Comparison of ENCODE assay signal across 16 mouse cellular contexts in the genomic region with DNA sequence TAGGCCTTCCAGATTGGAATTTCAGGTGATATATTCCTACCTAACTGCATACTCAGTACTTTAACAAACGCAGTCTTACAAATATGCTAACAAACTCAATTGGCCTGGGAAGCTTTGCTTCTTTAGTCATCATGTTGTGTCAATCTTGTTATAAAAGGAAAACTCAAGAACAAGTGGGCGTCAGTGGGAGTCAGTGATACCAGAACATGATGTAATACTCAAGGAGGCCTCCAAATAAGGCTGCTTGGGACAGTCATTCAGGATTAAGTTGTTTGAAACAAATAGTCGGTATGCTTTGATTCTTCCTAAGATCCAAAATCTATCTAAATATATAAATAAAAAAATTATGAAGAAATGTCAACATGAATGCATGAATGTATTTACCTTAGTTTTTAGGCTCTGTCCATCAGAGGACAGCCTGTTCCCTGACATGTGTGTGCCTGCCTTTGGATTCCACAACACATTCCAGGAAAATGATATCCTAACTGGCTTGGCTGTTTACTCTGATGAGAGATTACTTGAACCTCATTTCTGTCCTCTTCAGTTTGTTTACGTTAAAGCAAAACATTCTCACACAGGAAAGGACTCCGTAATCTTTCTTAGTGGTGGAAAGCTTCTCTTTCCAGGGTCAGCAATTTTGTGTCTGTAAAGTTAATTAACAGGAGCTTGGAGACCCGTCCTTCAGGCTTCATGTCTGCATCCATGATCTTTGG.
A peak's percentile ranks its signal among the peaks of the same experiment; 100 is the strongest.
DNase-seq lines count a peak whose midpoint lies in the region; ATAC-seq and TF ChIP-seq lines count a peak whose summit lies in the region.
"Had no signal": no experiment of that assay in that cellular context is flagged by ENCODE, and none has a peak within 500 bp of the region (broad histone marks: within the 10 kb centered on the region; RNA-seq: fewer than 3 reads in every experiment).

No protein-coding gene starts in this region.

- TF ChIP-seq EP300 in heart, adult 2 months (IDR thresholded peaks at IDR 0.05; ENCODE audit: insufficient read depth, low read depth, low read length) = no peak

- H3K27me3 ChIP-seq in heart, adult 2 months (ENCODE audit: control insufficient read depth, insufficient read depth, low read length) = no peaks in the 10 kb centered on the region
- no peaks in the 10 kb centered on the region for H3K27me3 ChIP-seq in heart, embryonic 10.5 days (ENCODE audit: insufficient read depth, poor library complexity, severe bottlenecking)
- H3K27me3 ChIP-seq in heart, embryonic 16.5 days (ENCODE audit: control insufficient read depth, insufficient read depth, low read length) = no peaks in the 10 kb centered on the region
- H3K27me3 ChIP-seq: embryonic facial prominence, embryonic 15.5 days; forebrain, embryonic 15.5 days; heart, embryonic 15.5 days; limb, embryonic 12.5 days; Patski had no signal

- no peak for TF ChIP-seq POLR2A in heart, adult 2 months (IDR thresholded peaks at IDR 0.05; ENCODE audit: insufficient read depth, low read depth, low read length)

- H3K9ac ChIP-seq in heart, adult 2 months (ENCODE audit: low read depth, low read length) = no peak overlapping the region
- no peak overlapping the region for H3K9ac ChIP-seq in heart, embryonic 16.5 days (ENCODE audit: low read length)
- H3K9ac ChIP-seq: embryonic facial prominence, embryonic 15.5 days; forebrain, embryonic 15.5 days; heart, embryonic 15.5 days; limb, embryonic 12.5 days had no signal

- TF ChIP-seq CTCF in heart, adult 2 months (IDR thresholded peaks at IDR 0.05) = no peak

- H3K36me3 ChIP-seq in heart, adult 2 months (ENCODE audit: control insufficient read depth, insufficient read depth, low read length) = peaks cover 4% of the 10 kb centered on the region; the same call in 1 of the 2 replicates
- H3K36me3 ChIP-seq in heart, embryonic 10.5 days = no peaks in the 10 kb centered on the region
- no peaks in the 10 kb centered on the region for H3K36me3 ChIP-seq in heart, embryonic 16.5 days (ENCODE audit: control insufficient read depth, insufficient read depth)
- H3K36me3 ChIP-seq: embryonic facial prominence, embryonic 15.5 days; forebrain, embryonic 15.5 days; heart, embryonic 15.5 days; limb, embryonic 12.5 days had no signal

- H3K27ac ChIP-seq in heart, adult 2 months = peak overlapping the region; percentile 49
- H3K27ac ChIP-seq in heart, embryonic 10.5 days = no peak overlapping the region
- H3K27ac ChIP-seq in heart, embryonic 16.5 days (ENCODE audit: low read length) = peak overlapping the region; percentile 11; the same call in 1 of the 2 replicates
- H3K27ac ChIP-seq: embryonic facial prominence, embryonic 15.5 days; forebrain, embryonic 15.5 days; limb, embryonic 12.5 days; stomach, postnatal 0 days had no signal

- peaks cover 7% of the 10 kb centered on the region for H3K4me1 ChIP-seq in heart, adult 2 months (ENCODE audit: control insufficient read depth, insufficient read depth, low read length)
- 0 out of 2 replicates have a peak, but pooled peaks cover 3% of the 10 kb centered on the region for H3K4me1 ChIP-seq in heart, embryonic 10.5 days
- no peaks in the 10 kb centered on the region for H3K4me1 ChIP-seq in heart, embryonic 16.5 days (ENCODE audit: control insufficient read depth, insufficient read depth, low read length)
- H3K4me1 ChIP-seq: embryonic facial prominence, embryonic 15.5 days; forebrain, embryonic 15.5 days; heart, embryonic 15.5 days; limb, embryonic 12.5 days had no signal

- DNase-seq in heart, adult 2 months = no peak
- no peak for DNase-seq in heart, embryonic 10.5 days (ENCODE audit: low spot score)
- DNase-seq in right cerebral cortex, adult 18-20 months = peak; percentile 37
- DNase-seq in right cerebral cortex, postnatal 25 days = no peak
- peak; percentile 32 for DNase-seq in skeletal muscle tissue, adult 2 months (ENCODE audit: low read depth, low spot score)
- no peak for DNase-seq in thymus, adult 18-20 months
- DNase-seq in adipocyte (ENCODE audit: low spot score) = no peak
- DNase-seq: cerebellum, postnatal 36 days; kidney, adult 9 months had no signal

- WGBS in heart, adult 2 months = 53% methylated on average over 6 of the region's 6 CpGs
- WGBS in heart, embryonic 10.5 days = 49% methylated on average over 6 of the region's 6 CpGs
- 53% methylated on average over 6 of the region's 6 CpGs for WGBS in heart, embryonic 16.5 days

- H3K4me2 ChIP-seq in heart, embryonic 16.5 days (ENCODE audit: low read depth, low read length) = no peak overlapping the region
- H3K4me2 ChIP-seq: embryonic facial prominence, embryonic 15.5 days; forebrain, embryonic 15.5 days; heart, embryonic 15.5 days; limb, embryonic 12.5 days had no signal

- no peak overlapping the region for H3K4me3 ChIP-seq in heart, adult 2 months
- H3K4me3 ChIP-seq in heart, embryonic 10.5 days = no peak overlapping the region
- H3K4me3 ChIP-seq in heart, embryonic 16.5 days (ENCODE audit: low read length) = no peak overlapping the region
- H3K4me3 ChIP-seq: embryonic facial prominence, embryonic 15.5 days; forebrain, embryonic 15.5 days; heart, embryonic 15.5 days; limb, embryonic 12.5 days had no signal

- no peak for ATAC-seq in heart, embryonic 16.5 days (replicated peaks; ENCODE audit: extremely low read depth, insufficient read depth, low FRiP score)
- ATAC-seq: forebrain, embryonic 15.5 days had no signal

- no peaks in the 10 kb centered on the region for H3K79me2 ChIP-seq in heart, adult 2 months (replicated peaks; ENCODE audit: control insufficient read depth, insufficient read depth, low read length)

- H3K9me3 ChIP-seq in heart, embryonic 10.5 days = no peaks in the 10 kb centered on the region
- no peaks in the 10 kb centered on the region for H3K9me3 ChIP-seq in heart, embryonic 16.5 days (replicated peaks; ENCODE audit: control insufficient read depth, low read length)
- H3K9me3 ChIP-seq: embryonic facial prominence, embryonic 15.5 days; forebrain, embryonic 15.5 days; heart, embryonic 15.5 days; limb, embryonic 12.5 days had no signal

- intact Hi-C loops in heart, adult 2 months (cut with DNase I) = loop anchor here (5.0 kb wide), 2 partner anchors 87 to 347 kb away; a partner anchor contains a TSS

Comparison
In these comparisons a context has a peak if more than half of its experiments do, and no peak if none do; other contexts are left out.
1. DNase-seq: peak in right cerebral cortex, adult 18-20 months (single experiment) and skeletal muscle tissue, adult 2 months (single experiment); none in heart, adult 2 months (0 of 2), heart, embryonic 10.5 days (single experiment), right cerebral cortex, postnatal 25 days (single experiment), thymus, adult 18-20 months (0 of 2) and adipocyte (single experiment).